Mouse (Mus musculus): Measurements from ENCODE around the gene Ano9. TPM values are rescaled to one million over a fixed set of nuclear protein-coding genes. Genes with fewer than 3 reads are reported as not detected.

Ano9 gene
- total RNA-seq, 1 experiment from 2014 or later = 0.33 TPM

GRCm38 (mm10) chr7:141062525-141062924, 55.1 kb downstream of the Ano9 start:
- no peak for DNase-seq

DNA sequence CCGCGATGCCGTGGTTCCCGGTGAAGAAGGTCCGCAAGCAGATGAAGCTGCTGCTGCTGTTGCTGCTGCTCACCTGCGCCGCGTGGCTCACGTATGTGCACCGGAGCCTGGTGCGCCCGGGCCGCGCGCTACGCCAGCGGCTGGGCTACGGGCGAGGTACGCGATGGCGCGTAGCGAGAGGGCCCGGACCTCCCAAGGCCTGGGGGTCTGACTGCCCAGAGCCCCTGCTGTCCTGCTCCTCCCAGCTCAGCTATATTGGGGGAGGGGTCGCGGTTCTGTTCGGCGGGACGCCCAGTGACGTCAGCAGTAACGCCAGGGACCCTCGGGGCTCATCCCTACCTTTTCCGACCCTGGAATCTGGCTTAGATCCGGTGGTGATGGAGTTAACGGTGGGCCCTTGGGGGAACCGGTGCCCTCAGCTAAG, 56.3 kb downstream of the Ano9 start:
- DNase-seq = no peak

DNA sequence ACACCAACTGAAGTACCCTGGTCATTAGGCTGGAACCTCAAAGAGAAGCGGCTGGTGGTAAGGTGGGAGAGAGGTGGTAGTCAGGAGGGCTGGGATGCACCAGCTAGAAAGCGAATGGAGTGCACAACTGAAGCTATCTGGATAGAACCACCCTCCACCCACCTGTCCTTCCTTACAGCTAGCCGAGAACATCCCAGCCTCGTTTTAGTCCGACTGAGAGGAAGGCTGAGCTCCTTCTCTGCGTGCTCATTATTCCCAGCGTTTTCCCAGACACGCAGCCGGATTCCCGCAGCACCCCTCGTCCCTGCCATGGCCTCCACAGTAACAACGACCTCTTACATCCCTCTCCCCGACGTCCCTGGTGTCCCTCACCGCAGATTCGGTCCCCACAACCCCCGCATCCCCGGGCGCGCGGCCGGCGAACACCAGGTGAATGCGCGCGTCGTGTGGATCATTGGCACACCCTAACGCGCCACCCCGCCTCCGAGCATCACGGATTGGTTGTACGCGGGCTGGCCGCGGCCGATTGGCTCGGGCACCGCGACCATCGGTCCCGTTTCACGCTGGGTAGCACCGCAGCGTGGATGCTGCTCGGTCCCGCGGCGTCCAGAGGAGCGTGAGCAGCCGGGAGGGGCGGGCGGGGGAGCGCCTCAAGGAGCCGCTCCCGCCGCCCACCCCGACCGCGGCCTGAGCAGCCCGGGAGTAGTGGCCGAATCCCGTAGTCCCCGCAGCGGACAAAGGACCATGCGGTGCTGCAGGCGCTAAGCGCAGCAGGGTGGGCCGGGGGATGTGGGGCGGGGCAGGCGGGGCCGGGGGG, 57.0 kb downstream of the Ano9 start, which contains the start of gene B4galnt4:
Gene B4galnt4 (plus strand): TSS at position 679 of the 817 bp plus-strand sequence.
- DNase-seq = peak; percentile 80

DNA sequence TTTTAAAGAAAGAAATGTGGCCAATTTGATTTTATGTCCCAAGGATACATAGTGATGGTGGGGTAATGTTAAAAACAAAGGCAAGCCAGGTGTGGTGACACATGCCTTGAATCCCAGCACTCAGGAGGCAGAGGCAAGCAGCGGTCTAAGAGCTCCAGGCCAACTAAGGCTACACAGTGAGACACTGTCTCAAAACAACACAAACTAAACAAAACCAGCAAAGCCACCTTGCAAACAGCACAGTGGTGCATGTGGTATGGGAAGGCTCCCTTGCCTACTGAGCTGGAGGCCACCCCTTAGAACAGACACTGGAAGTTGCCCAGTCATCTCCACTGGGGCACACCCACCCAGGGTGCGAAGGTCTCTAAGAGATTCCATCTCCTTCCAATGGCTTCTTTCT, 57.7 kb downstream of the Ano9 start:
- no peak for DNase-seq

GRCm38 (mm10) chr7:141058601-141059341, 58.8 kb downstream of the Ano9 start:
- DNase-seq = no peak

- DNase-seq = no peak
Measured at GRCm38 (mm10) chr7:141057541-141057940, 60.1 kb downstream of the Ano9 start.

- no peak for DNase-seq
Measured at GRCm38 (mm10) chr7:141056976-141057375, 60.6 kb downstream of the Ano9 start.

- DNase-seq = no peak
Measured at GRCm38 (mm10) chr7:141055785-141056184, 61.8 kb downstream of the Ano9 start.

DNA sequence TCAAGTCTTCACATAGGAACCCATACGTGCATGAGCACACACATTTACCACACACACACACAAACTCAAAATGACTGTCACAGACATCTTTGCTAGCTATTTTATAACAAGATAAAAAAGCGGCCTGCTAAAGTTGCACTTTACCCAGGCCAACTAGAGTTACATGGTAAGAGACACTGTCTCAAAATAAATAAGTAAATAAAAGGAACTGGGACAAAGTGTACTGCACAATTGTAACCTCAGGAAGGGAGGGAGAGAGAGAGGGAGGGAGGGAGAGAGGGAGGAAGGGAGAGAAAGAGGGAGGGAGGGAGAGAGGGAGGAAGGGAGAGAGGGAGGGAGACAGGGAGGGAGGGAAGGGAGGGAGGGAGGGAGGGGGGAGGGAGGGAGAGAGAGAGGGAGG, 65.2 kb downstream of the Ano9 start:
- no peak for DNase-seq

DNA sequence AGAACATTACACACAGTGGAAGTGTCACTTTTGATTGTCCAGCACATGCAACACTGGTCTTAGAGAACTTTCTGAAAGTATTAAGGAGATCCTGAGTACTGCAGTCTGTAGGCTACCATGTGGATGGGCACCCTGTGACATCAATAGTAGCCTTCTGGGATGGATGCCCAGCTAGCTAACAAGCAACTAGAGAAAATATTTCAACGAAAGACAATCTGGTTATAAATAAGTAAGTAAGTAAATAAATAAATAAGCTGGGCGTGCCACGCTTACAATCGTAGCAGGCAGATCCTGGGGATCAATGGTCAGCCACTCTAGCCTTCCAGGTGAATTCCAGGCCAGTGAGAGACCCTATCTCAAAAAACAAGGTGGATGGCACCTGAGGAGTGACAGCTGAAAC, 65.6 kb downstream of the Ano9 start:
- DNase-seq = no peak

Other genes with a start within 250 kb of the Ano9 start
- gene Psmd13, start 235.8 kb downstream of the Ano9 start, total RNA-seq (2021) = 125 and 128 TPM in 2 replicates
- gene Sirt3, start 235.5 kb downstream of the Ano9 start, total RNA-seq (2021) = 31.5 and 34.3 TPM in 2 replicates
- gene Cox8b, start 217.4 kb downstream of the Ano9 start, total RNA-seq (2021) = 610 and 755 TPM in 2 replicates
- 1.9 and 2.2 TPM in 2 replicates for gene Nlrp6, start 196.9 kb downstream of the Ano9 start, total RNA-seq (2021)
- 32.3 and 43.2 TPM in 2 replicates for gene Pgghg, start 176.4 kb downstream of the Ano9 start, total RNA-seq (2021)
- gene Ifitm5, start 167.5 kb downstream of the Ano9 start, total RNA-seq (2021) = 1.8 and 2.0 TPM in 2 replicates
- not detected in 2 replicates for gene Gm45717, start 161.9 kb downstream of the Ano9 start, total RNA-seq (2021)
- 418 and 471 TPM in 2 replicates for gene Ifitm2, start 161.8 kb downstream of the Ano9 start, total RNA-seq (2021)
- 3.6 and 3.9 TPM in 2 replicates for gene Ifitm1, start 150.6 kb downstream of the Ano9 start, total RNA-seq (2021)
- 103 and 109 TPM in 2 replicates for gene Ifitm3, start 107.0 kb downstream of the Ano9 start, total RNA-seq (2021)
- not detected in 2 replicates for gene Ifitm6, start 99.9 kb downstream of the Ano9 start, total RNA-seq (2021)
- not detected in 2 replicates for gene Gm17387, start 88.7 kb downstream of the Ano9 start, total RNA-seq (2021)
- 2.5 and 3.6 TPM in 2 replicates for gene B4galnt4, start 56.7 kb downstream of the Ano9 start, total RNA-seq (2021)
- 0.86 and 1.2 TPM in 2 replicates for gene Pkp3, start 39.6 kb downstream of the Ano9 start, total RNA-seq (2021)
- gene Sigirr, start 17.2 kb downstream of the Ano9 start, total RNA-seq (2021) = 4.5 and 5.0 TPM in 2 replicates
- 29.1 and 48.2 TPM in 2 replicates for gene Ptdss2, start 4.6 kb upstream of the Ano9 start, total RNA-seq (2021)
- 298 and 356 TPM in 2 replicates for gene Rnh1, start 55.1 kb upstream of the Ano9 start, total RNA-seq (2021)
- 64.8 and 88.0 TPM in 2 replicates for gene Hras, start 76.2 kb upstream of the Ano9 start, total RNA-seq (2021)
- 6.4 and 10.8 TPM in 2 replicates for gene Lrrc56, start 76.4 kb upstream of the Ano9 start, total RNA-seq (2021)
- 0.39 TPM in 1 of 2 replicates, not detected in the other for gene Lmntd2, start 96.3 kb upstream of the Ano9 start, total RNA-seq (2021)
- gene Rassf7, start 98.1 kb upstream of the Ano9 start, total RNA-seq (2021) = 5.7 and 8.0 TPM in 2 replicates
- 83.3 and 83.9 TPM in 2 replicates for gene Phrf1, start 111.0 kb upstream of the Ano9 start, total RNA-seq (2021)
- 7.8 and 10.4 TPM in 2 replicates for gene Irf7, start 148.7 kb upstream of the Ano9 start, total RNA-seq (2021)
- 14.4 and 16.5 TPM in 2 replicates for gene Cdhr5, start 159.0 kb upstream of the Ano9 start, total RNA-seq (2021)
- not detected in 2 replicates for gene Sct, start 161.3 kb upstream of the Ano9 start, total RNA-seq (2021)
- not detected in 2 replicates for gene Drd4, start 174.2 kb upstream of the Ano9 start, total RNA-seq (2021)
- 33.8 and 45.4 TPM in 2 replicates for gene Deaf1, start 209.9 kb upstream of the Ano9 start, total RNA-seq (2021)
- 34.1 and 43.2 TPM in 2 replicates for gene Tmem80, start 209.9 kb upstream of the Ano9 start, total RNA-seq (2021)
- 1.6 and 2.6 TPM in 2 replicates for gene Eps8l2, start 221.1 kb upstream of the Ano9 start, total RNA-seq (2021)